Mouse (Mus musculus): ENCODE results near the gene Fus. TPM values are rescaled to one million over a fixed set of nuclear protein-coding genes. Genes with fewer than 3 reads are reported as not detected.

Gene Fus
- 62.7 and 77.7 TPM in 2 replicates for polyA plus RNA-seq (2014; fragmentation: Nextera tagmentation; extraction: Ambion mirVana)

- Histone ChIP-seq H3K9ac (ENCODE audit: low read depth, low read length) (peak within 1 kb of the TSS; percentile 99), H3K36me3 (ENCODE audit: control insufficient read depth, insufficient read depth, low read length) (peaks cover 34% of the 10 kb centered on the region), H3K4me2 (replicated peaks; ENCODE audit: low read depth, low read length) (peak within 1 kb of the TSS; percentile 70), H3K27ac (ENCODE audit: low read depth, low read length) (peak within 1 kb of the TSS; percentile 97), H3K4me3 (ENCODE audit: low read length) (peak within 1 kb of the TSS; percentile 99), H3K27me3 (ENCODE audit: control insufficient read depth, insufficient read depth, low read length) (no peaks in the 10 kb centered on the region), H3K9me3 (ENCODE audit: control insufficient read depth, low read length) (no peaks in the 10 kb centered on the region), H3K4me1 (ENCODE audit: control insufficient read depth, insufficient read depth, low read length) (peaks cover 18% of the 10 kb centered on the region)
- peak; percentile 95 for ATAC-seq (ENCODE audit: low FRiP score, low TSS enrichment)
- under 1% methylated on average over 86 of the region's 92 CpGs for WGBS
These were observed at the start of gene Fus for GRCm38 (mm10) chr7:127967004-127967921. Gene Fus (plus strand): TSS chr7:127967457.

GRCm38 (mm10) chr7:127918203-127918602 lies 49.1 kb upstream of the Fus start:
- H3K4me1 ChIP-seq (ENCODE audit: control insufficient read depth, insufficient read depth, low read length) = peaks cover 1% of the 10 kb centered on the region; the same call in 1 of the 2 replicates
- no peaks in the 10 kb centered on the region for H3K9me3 ChIP-seq (ENCODE audit: control insufficient read depth, low read length)
- peaks cover 53% of the 10 kb centered on the region for H3K36me3 ChIP-seq (ENCODE audit: control insufficient read depth, insufficient read depth, low read length)
- H3K4me2 ChIP-seq (replicated peaks; ENCODE audit: low read depth, low read length) = no peak overlapping the region
- WGBS = 58% methylated on average over 3 of the region's 3 CpGs
- H3K4me3 ChIP-seq (ENCODE audit: low read length) = no peak overlapping the region
- no peak overlapping the region for H3K9ac ChIP-seq (ENCODE audit: low read depth, low read length)
- H3K27ac ChIP-seq (ENCODE audit: low read depth, low read length) = no peak overlapping the region
- no peak for ATAC-seq (ENCODE audit: low FRiP score, low TSS enrichment)
- no peaks in the 10 kb centered on the region for H3K27me3 ChIP-seq (ENCODE audit: control insufficient read depth, insufficient read depth, low read length)

GRCm38 (mm10) chr7:127919290-127919689 lies 48.0 kb upstream of the Fus start:
- no peaks in the 10 kb centered on the region for H3K27me3 ChIP-seq (ENCODE audit: control insufficient read depth, insufficient read depth, low read length)
- H3K4me3 ChIP-seq (ENCODE audit: low read length) = no peak overlapping the region
- no peaks in the 10 kb centered on the region for H3K9me3 ChIP-seq (ENCODE audit: control insufficient read depth, low read length)
- H3K9ac ChIP-seq (ENCODE audit: low read depth, low read length) = no peak overlapping the region
- ATAC-seq (ENCODE audit: low FRiP score, low TSS enrichment) = no peak
- H3K36me3 ChIP-seq (ENCODE audit: control insufficient read depth, insufficient read depth, low read length) = peaks cover 61% of the 10 kb centered on the region
- H3K27ac ChIP-seq (ENCODE audit: low read depth, low read length) = no peak overlapping the region
- no peak overlapping the region for H3K4me2 ChIP-seq (replicated peaks; ENCODE audit: low read depth, low read length)
- H3K4me1 ChIP-seq (ENCODE audit: control insufficient read depth, insufficient read depth, low read length) = no peaks in the 10 kb centered on the region; the same call in 1 of the 2 replicates
- 81% methylated on average over 7 of the region's 7 CpGs for WGBS

- Histone ChIP-seq H3K4me3 (ENCODE audit: low read length) (no peak overlapping the region), H3K9me3 (ENCODE audit: control insufficient read depth, low read length) (no peaks in the 10 kb centered on the region), H3K4me2 (replicated peaks; ENCODE audit: low read depth, low read length) (no peak overlapping the region), H3K27ac (ENCODE audit: low read depth, low read length) (no peak overlapping the region), H3K4me1 (ENCODE audit: control insufficient read depth, insufficient read depth, low read length) (peaks cover 13% of the 10 kb centered on the region), H3K36me3 (ENCODE audit: control insufficient read depth, insufficient read depth, low read length) (peaks cover 62% of the 10 kb centered on the region), H3K9ac (ENCODE audit: low read depth, low read length) (no peak overlapping the region), H3K27me3 (ENCODE audit: control insufficient read depth, insufficient read depth, low read length) (no peaks in the 10 kb centered on the region)
- 68% methylated on average over 8 of the region's 8 CpGs for WGBS
- ATAC-seq (ENCODE audit: low FRiP score, low TSS enrichment) = no peak
These were observed 45.7 kb upstream of the Fus start for GRCm38 (mm10) chr7:127921516-127921915.

GRCm38 (mm10) chr7:127922451-127923275 lies 44.6 kb upstream of the Fus start:
- 88% methylated on average over 6 of the region's 6 CpGs for WGBS
- Histone ChIP-seq H3K9ac (ENCODE audit: low read depth, low read length) (no peak overlapping the region), H3K4me2 (replicated peaks; ENCODE audit: low read depth, low read length) (no peak overlapping the region), H3K27me3 (ENCODE audit: control insufficient read depth, insufficient read depth, low read length) (no peaks in the 10 kb centered on the region), H3K36me3 (ENCODE audit: control insufficient read depth, insufficient read depth, low read length) (peaks cover 57% of the 10 kb centered on the region), H3K9me3 (ENCODE audit: control insufficient read depth, low read length) (no peaks in the 10 kb centered on the region), H3K27ac (ENCODE audit: low read depth, low read length) (no peak overlapping the region), H3K4me1 (ENCODE audit: control insufficient read depth, insufficient read depth, low read length) (peaks cover 15% of the 10 kb centered on the region), H3K4me3 (ENCODE audit: low read length) (no peak overlapping the region)
- ATAC-seq (ENCODE audit: low FRiP score, low TSS enrichment) = no peak

GRCm38 (mm10) chr7:127923714-127924113 lies 43.5 kb upstream of the Fus start:
- Histone ChIP-seq H3K4me1 (ENCODE audit: control insufficient read depth, insufficient read depth, low read length) (peaks cover 15% of the 10 kb centered on the region), H3K27me3 (ENCODE audit: control insufficient read depth, insufficient read depth, low read length) (no peaks in the 10 kb centered on the region), H3K4me3 (ENCODE audit: low read length) (no peak overlapping the region), H3K9ac (ENCODE audit: low read depth, low read length) (no peak overlapping the region), H3K27ac (ENCODE audit: low read depth, low read length) (no peak overlapping the region), H3K9me3 (ENCODE audit: control insufficient read depth, low read length) (no peaks in the 10 kb centered on the region), H3K36me3 (ENCODE audit: control insufficient read depth, insufficient read depth, low read length) (peaks cover 53% of the 10 kb centered on the region), H3K4me2 (replicated peaks; ENCODE audit: low read depth, low read length) (no peak overlapping the region)
- ATAC-seq (ENCODE audit: low FRiP score, low TSS enrichment) = no peak
- WGBS = 82% methylated on average over 5 of the region's 5 CpGs

- peak; percentile 81; the same call in 1 of the 2 replicates for ATAC-seq (ENCODE audit: low FRiP score, low TSS enrichment)
- Histone ChIP-seq H3K27ac (ENCODE audit: low read depth, low read length) (peak overlapping the region; percentile 94), H3K36me3 (ENCODE audit: control insufficient read depth, insufficient read depth, low read length) (peaks cover 53% of the 10 kb centered on the region), H3K4me1 (ENCODE audit: control insufficient read depth, insufficient read depth, low read length) (peaks cover 18% of the 10 kb centered on the region), H3K27me3 (ENCODE audit: control insufficient read depth, insufficient read depth, low read length) (no peaks in the 10 kb centered on the region), H3K4me3 (ENCODE audit: low read length) (no peak overlapping the region), H3K9ac (ENCODE audit: low read depth, low read length) (no peak overlapping the region), H3K4me2 (replicated peaks; ENCODE audit: low read depth, low read length) (no peak overlapping the region), H3K9me3 (ENCODE audit: control insufficient read depth, low read length) (no peaks in the 10 kb centered on the region)
- WGBS = 48% methylated on average over 5 of the region's 5 CpGs
These were observed 42.0 kb upstream of the Fus start for GRCm38 (mm10) chr7:127925252-127925651.

- H3K9me3 ChIP-seq (ENCODE audit: control insufficient read depth, low read length) = no peaks in the 10 kb centered on the region
- H3K27ac ChIP-seq (ENCODE audit: low read depth, low read length) = peak overlapping the region; percentile 94
- peaks cover 18% of the 10 kb centered on the region for H3K4me1 ChIP-seq (ENCODE audit: control insufficient read depth, insufficient read depth, low read length)
- H3K27me3 ChIP-seq (ENCODE audit: control insufficient read depth, insufficient read depth, low read length) = no peaks in the 10 kb centered on the region
- peak overlapping the region; percentile 19; the same call in 1 of the 2 replicates for H3K9ac ChIP-seq (ENCODE audit: low read depth, low read length)
- peaks cover 44% of the 10 kb centered on the region for H3K36me3 ChIP-seq (ENCODE audit: control insufficient read depth, insufficient read depth, low read length)
- no peak overlapping the region for H3K4me3 ChIP-seq (ENCODE audit: low read length)
- no peak for ATAC-seq (ENCODE audit: low FRiP score, low TSS enrichment)
- WGBS = 79% methylated on average over 8 of the region's 8 CpGs
- no peak overlapping the region for H3K4me2 ChIP-seq (replicated peaks; ENCODE audit: low read depth, low read length)
These were observed 41.2 kb upstream of the Fus start for GRCm38 (mm10) chr7:127926066-127926465.

All from kidney, embryonic 14.5 days (tissue).